Mouse (Mus musculus): Measurements from ENCODE around the gene F3.
"Not testable (repeated sequence)": the region's sequence is repeated elsewhere in the genome, so short reads cannot be mapped to it uniquely, and the experiment has no call there.

Gene F3

GRCm38 (mm10) chr3:121739489-121740213 lies 16.3 kb downstream of the F3 start:
- DNase-seq: no peak

- DNase-seq: not testable (repeated sequence)
Observed at GRCm38 (mm10) chr3:121741186-121741848, 18.0 kb downstream of the F3 start.

GRCm38 (mm10) chr3:121754319-121755090 lies 31.2 kb downstream of the F3 start:
- DNase-seq: not testable (repeated sequence)

- DNase-seq: no peak
Observed at GRCm38 (mm10) chr3:121755152-121755551, 31.8 kb downstream of the F3 start.

GRCm38 (mm10) chr3:121758373-121758772 lies 35.0 kb downstream of the F3 start:
- no peak for DNase-seq

- DNase-seq: peak; percentile 48
Observed at GRCm38 (mm10) chr3:121762056-121762852, 38.9 kb downstream of the F3 start.

GRCm38 (mm10) chr3:121766048-121766447 lies 42.7 kb downstream of the F3 start:
- no peak for DNase-seq

- no peak for DNase-seq
Observed at GRCm38 (mm10) chr3:121766818-121767217, 43.5 kb downstream of the F3 start.

GRCm38 (mm10) chr3:121768770-121769169 lies 45.4 kb downstream of the F3 start:
- DNase-seq: no peak

GRCm38 (mm10) chr3:121773336-121773735 lies 50.0 kb downstream of the F3 start:
- DNase-seq: not testable (repeated sequence)

- DNase-seq: peak; percentile 53
Observed at GRCm38 (mm10) chr3:121777943-121778342, 54.6 kb downstream of the F3 start.

GRCm38 (mm10) chr3:121783020-121783419 lies 59.7 kb downstream of the F3 start:
- DNase-seq: no peak

Measured in kidney, postnatal 14 days (tissue).